Mouse (Mus musculus): ENCODE measurements around the gene P3h2.

P3h2 gene

DNA sequence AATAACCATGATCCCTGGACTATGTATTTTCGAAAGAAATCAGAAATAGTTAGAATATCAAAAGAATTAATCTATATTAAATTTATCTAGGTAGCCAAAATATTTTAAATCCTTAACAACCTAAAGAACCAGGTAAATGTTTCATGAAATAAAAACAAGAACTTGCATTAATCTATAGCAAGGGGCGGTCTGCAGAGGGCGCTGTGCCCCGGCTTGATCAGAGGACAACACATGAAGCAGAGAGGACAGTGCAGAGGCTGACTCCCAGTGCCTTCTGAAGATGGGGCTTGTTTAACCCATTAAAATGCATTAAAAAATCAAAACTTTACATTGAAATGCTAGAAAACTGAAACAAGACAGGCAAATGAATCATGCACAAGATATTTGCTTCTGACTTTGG lies 121.9 kb downstream of the P3h2 start:
- in situ Hi-C loops (cut with MboI, MseI) = loop anchor here (5.0 kb wide), 1 partner anchor 554 kb away; no protein-coding TSS in a partner anchor

DNA sequence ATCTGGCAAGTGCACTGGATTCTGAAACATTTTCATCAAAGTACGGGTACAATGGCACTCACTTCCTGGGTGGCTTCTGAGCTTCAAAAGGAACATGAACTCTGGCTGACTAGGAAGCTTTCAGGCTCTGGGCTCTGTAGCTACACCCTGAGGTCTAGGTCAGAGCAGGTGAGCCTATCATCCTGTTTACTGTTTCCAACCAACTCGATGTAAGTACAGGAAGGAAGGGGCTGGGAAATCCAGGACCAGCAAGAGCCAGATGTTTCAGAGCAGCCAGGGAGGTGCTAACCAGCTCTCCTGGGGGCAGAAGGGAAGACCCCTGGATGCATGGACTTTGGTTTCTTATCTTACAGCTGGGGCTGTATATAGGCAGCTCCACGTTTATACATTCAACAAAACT lies 126.5 kb downstream of the P3h2 start:
- in situ Hi-C loops (cut with MboI, MseI) = no loop called here

DNA sequence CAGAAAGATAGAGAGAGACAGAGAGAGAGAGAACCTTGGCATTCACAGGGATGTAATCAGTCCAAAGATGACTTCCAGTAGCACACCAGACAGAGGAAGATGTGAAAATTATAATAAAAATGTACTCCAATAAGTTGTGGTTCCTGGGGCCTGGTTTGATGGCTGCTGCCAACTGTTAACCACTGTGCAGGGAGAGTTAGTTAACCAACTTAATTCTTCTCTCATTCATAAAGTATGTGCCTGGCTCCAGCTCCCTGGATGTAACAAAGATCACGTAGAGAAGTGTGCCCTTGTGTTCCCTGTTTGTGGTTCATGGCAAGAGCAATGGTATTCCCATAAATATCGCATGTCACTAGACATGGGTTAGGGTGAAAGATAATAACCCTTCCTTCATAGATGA lies 128.4 kb downstream of the P3h2 start:
- in situ Hi-C loops (cut with MboI, MseI) = no loop called here

DNA sequence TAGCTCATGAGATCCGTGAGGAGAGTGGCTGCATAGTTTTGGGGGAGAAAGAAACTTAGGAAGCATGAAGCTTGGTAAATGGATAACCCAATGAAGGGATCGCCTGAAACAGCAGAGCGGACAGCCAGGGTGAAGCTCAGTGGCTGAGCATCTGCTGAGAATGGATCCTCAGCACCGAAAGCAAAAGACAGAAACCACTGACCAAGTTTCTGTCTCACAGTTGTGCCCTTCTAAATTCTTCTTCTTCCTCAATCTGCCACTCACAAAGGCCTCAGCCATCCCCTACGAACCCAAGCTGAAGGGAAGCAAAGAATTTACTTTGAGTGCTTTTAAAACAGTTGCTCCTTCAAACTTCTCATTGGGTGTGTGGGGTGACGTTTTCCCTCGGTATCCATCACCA lies 134.3 kb downstream of the P3h2 start:
- in situ Hi-C loops (cut with MboI, MseI) = loop anchor here (25.0 kb wide), 1 partner anchor 1166 kb away; no protein-coding TSS in a partner anchor

DNA sequence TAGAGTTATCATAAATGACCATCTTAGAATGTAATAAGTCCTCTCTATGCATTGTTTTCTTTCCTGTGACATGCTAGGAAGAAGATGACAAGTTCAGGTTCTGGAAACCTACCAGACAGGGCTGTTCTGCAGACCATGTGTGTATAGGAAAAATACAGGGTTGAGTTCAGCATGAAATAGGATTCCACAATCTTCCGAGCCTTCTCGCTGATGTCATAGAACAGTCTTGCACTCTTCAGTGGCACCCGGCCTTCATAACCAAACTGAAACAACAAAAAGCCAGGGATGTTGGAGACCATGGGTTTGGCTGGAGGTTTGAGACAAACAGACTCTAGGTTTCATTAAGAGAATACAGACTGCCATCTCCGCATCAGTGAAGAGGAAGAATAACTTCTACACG lies 134.9 kb downstream of the P3h2 start:
- in situ Hi-C loops (cut with MboI, MseI) = loop anchor here (25.0 kb wide), 1 partner anchor 1167 kb away; no protein-coding TSS in a partner anchor

DNA sequence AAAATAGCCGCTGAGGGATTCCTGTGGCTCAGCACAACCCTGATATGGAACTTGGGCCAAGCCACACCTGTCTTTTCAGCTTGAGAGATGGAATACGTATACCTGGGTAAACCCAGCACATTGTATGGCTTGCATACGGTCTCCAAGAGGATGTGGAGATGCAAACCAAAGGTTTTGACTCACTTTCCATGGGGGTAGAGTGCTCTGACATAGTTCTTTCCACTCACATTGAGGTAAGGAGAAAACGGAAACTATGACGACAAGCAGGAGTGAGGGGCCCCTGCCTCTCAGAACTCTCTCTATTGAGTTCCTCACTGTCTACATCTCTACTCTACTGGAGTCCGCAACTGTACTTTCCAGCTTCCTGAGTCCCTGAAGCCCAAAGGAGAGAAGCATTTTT lies 135.4 kb downstream of the P3h2 start:
- in situ Hi-C loops (cut with MboI, MseI) = loop anchor here (25.0 kb wide), 1 partner anchor 1167 kb away; no protein-coding TSS in a partner anchor

DNA sequence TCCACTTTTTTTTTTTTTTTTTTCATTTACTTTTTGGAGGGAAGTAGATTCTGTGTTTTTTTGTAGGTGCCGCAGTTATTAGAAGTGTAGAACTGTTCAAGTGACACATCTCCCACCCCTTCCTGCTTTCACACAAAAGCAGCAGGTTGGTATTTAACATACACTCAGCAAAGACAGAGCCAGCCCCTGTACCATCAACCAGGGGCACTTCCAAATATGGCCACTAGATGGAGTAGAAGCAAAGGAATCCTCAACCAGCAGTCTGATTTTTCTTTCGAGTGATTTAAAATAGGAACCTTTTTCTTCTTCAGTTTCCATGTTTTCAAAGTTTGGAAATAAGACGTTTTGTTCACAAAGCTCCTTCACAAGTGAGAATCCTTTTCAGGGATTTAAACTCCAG lies 138.3 kb downstream of the P3h2 start:
- in situ Hi-C loops (cut with MboI, MseI) = loop anchor here (5.0 to 25.0 kb wide), 3 partner anchors 235 to 1490 kb away; no protein-coding TSS in a partner anchor

DNA sequence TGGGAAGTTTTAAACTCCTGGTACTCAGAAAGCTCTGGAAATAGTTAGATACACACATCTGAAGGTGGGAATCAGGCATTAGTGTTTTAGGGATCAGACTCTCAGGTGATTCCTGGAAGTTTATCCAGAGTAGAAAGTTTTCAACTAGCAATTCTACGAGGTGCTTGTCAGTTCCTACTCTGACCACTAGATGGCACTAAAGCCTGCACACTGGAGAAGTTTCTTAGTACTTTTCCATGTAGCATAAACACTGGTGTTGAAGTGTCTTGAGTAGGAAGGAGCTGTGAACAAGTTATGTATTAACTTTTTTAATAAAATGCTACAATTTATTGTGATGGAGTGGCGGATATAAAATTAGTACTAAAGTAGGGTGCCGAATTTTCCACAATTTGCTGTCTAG lies 141.7 kb downstream of the P3h2 start:
- in situ Hi-C loops (cut with MboI, MseI) = loop anchor here (25.0 kb wide), 1 partner anchor 1173 kb away; no protein-coding TSS in a partner anchor

DNA sequence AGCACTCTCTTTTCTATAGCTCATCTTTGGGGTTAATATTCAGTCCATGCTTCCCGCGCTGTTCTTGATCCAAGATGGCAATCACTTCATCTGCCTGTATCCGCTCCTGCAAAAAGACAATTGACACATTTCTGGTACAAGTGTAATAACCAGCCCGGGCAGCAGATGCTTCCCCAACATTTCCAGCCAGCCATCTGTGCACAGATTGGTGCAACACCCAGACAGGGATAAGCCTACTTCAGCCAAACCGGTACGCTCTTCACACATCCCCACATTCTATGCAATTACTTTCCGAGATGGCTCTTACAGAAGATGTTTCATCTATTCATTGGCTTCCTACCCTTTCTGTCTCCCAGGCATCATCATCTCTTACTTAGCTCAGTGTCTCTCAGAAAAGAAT lies 145.2 kb downstream of the P3h2 start:
- in situ Hi-C loops (cut with MboI, MseI) = loop anchor here (25.0 kb wide), 1 partner anchor 1177 kb away; no protein-coding TSS in a partner anchor

DNA sequence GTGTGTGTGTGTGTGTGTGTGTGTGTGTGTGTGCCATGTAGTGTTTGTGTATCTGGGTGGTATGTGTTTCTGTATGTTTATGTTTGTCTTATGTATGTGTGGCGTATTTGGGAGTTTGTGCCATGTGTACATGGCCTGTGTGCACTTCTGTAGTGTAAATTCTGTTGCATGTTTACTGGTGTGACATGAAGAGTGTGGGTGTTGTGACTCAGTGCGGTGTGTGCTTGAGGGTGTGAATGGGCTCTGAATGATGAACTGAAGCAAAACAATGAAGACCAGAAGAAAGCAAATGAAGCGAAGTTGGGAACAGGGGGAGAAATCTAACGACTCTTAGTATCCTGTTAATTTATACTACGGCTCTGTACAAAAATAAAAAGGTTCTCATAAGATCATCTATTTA lies 145.7 kb downstream of the P3h2 start:
- in situ Hi-C loops (cut with MboI, MseI) = loop anchor here (25.0 kb wide), 1 partner anchor 1177 kb away; no protein-coding TSS in a partner anchor

DNA sequence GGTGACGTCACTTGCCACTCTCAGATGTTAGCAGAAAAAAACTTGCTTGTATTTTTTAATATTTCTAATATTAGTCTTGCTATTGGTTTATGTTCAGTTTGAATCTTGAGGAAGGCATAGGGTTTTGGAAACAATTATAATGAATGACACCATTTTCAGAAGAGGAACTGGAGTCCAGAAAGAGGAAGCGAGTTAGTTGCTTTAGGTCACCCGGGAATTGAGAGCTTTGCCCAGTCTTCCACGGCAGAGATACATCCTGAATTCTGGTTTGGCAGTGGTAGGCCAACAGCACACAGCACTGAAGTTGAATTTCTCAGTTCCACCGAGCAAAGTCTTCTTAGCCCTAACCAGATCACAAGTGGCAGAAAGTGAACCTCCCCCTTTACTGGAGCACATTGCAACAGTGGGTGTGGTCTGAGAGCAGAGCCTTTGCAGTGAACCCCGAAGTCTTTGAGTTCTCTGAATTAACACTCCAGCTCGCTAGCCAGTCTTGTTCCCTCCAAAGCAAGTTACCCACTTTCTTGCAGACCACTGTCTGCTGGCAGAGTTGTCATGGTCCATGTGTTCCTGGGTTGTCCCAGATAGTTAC lies 146.8 kb downstream of the P3h2 start:
- in situ Hi-C loops (cut with MboI, MseI) = loop anchor here (25.0 kb wide), 1 partner anchor 1179 kb away; no protein-coding TSS in a partner anchor

DNA sequence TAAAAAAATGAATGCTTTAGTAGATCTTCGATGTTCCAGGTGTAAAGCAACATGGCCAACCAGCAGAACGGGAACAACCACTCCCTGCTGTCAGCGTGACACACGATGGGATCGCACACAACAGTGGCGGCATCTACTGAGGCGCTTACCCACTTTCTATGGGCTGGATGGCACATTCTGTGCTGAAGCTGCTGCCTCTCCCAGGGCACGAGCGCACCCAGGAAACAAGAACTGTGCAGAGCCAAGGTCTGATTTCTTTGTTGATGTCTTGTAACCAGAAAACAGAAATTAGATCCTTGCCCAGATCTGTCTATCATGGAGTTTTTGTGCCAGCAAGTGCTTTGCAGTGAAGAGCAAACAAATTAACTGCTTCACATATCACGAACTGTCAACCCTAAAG lies 147.4 kb downstream of the P3h2 start:
- in situ Hi-C loops (cut with MboI, MseI) = loop anchor here (25.0 kb wide), 1 partner anchor 1179 kb away; no protein-coding TSS in a partner anchor

DNA sequence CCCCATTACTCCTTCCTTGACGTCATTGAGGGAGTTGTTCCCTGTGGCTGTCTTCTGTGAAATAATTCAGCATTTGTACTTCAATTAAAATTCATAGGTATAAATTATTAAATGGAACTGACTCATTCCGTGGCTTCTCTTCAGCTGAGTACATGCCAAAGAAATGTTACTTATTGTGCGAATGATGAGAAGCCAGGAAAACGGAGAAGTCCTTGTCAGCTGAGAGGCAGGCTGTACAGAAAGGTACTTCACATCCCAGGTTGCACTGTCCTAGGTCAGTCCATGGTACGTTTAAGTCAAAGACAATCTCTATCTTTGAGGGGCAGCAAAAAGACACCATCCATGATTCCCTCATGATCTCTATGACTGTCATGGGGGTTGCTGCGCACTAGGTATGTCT lies 148.8 kb downstream of the P3h2 start:
- in situ Hi-C loops (cut with MboI, MseI) = loop anchor here (25.0 kb wide), 1 partner anchor 1180 kb away; no protein-coding TSS in a partner anchor

DNA sequence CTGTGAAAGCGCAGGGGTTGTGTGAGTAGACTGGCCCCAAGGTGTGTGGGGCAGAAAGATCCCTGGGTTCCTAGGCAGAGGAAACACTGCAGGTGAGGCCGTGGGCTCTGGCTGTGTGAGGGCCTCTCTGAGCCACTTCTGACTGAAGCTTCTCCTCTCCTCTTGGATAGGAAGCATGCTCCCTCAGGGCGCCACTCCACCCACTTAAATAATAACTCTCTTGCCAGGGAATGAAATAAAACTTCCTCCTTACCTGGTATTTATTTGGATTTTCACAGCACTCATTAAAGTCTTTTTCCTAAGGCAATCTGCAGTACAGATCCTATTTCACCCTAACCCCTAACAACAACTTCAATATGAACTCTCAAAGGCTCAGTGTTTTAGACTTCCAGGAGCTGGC lies 151.0 kb downstream of the P3h2 start:
- in situ Hi-C loops (cut with MboI, MseI) = loop anchor here (25.0 kb wide), 1 partner anchor 1183 kb away; no protein-coding TSS in a partner anchor

DNA sequence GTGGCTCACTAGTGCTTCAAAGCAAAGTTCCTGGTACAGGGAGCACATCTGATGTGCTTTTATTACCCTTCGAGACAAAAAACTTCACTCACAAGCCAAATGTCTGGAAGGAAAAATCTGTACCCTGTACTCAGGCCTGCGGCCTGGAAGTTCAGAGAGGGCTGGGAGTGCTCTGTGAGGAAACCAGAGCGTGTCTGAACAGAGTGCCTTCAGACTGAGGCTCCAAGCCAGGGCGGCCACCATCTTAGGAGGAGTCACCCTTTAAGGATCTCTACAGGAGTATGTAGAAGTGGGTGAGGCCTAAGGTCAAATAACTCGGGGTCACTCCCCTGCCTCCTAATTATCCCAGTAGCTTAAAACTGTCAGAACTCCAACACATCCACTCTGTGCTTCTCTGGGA lies 152.2 kb downstream of the P3h2 start:
- in situ Hi-C loops (cut with MboI, MseI) = loop anchor here (25.0 kb wide), 1 partner anchor 1184 kb away; no protein-coding TSS in a partner anchor

DNA sequence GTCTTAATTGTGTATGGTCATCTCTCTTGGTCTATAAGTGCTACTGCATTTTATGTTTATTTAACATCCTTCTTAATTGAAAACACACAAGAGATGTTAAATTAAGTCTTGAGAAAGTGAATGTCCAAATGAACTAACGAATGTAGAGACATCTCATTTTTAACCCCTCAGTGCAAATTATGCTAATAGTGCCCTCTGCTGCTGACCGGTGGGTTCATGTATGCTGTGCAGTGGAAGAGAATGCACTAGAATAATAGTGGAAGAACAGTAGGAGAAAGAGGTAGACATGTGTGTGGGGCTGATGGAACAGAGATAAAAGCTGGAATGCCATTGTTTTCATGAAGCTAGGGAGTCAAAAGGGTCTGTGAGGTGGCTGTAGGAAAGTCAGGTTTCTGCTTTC lies 153.6 kb downstream of the P3h2 start:
- in situ Hi-C loops (cut with MboI, MseI) = loop anchor here (25.0 kb wide), 1 partner anchor 1185 kb away; no protein-coding TSS in a partner anchor

DNA sequence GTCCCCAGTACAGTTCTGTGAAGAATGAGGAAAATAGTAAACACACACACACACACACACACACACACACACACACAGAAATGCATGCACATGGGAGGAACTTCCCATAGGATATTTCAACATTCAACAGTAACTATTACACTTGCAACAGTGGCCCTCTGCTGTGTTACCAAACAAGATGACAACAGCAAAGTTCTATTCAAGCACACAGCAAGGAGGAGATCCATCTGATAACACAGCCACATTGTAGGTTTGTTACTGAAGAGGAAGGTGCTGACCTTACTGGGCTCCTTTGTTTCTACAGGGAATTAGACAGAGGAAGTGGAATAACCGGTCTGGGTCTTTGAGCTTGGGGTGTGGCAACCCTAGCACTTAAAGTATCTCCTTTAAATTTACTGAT lies 157.5 kb downstream of the P3h2 start:
- in situ Hi-C loops (cut with MboI, MseI) = no loop called here

DNA sequence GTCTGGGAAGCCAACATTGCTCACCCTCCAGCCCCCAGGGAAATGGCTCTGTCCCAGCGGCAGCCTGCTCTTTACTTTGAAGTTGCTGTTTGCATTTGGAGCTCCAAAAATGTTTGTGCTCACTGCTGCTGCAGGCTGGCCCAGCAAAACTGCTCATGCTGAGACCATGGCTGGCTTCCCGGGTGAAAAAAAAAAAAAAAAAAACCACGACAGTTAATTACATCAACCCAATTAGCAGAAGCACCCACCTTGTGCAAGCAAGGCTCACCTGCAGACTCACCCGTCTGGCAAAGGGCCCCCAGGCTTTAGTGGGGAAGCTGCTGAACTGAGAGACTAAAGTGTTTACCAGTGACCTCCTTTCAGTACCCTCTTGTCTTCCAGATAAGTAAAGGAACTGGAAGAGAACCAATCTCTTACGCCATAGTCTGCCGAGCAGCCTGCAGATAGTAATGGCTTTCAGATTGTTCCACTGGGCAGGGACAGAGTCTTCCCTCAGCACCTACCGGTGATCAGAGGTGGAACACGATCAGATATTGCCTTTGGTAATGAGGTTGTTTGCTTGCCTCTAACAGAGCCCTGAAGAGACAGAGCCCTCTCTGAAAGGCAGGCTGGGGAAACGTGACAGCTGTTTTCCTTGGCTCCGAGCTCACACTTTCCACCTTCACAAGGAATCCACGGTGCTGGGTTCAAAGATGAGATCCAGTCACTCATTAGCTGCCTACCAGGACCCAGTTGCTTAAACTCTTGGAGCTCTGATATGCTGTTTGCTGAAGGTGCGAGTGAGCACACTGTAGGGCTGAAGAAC lies 160.2 kb downstream of the P3h2 start:
- in situ Hi-C loops (cut with MboI, MseI) = no loop called here

DNA sequence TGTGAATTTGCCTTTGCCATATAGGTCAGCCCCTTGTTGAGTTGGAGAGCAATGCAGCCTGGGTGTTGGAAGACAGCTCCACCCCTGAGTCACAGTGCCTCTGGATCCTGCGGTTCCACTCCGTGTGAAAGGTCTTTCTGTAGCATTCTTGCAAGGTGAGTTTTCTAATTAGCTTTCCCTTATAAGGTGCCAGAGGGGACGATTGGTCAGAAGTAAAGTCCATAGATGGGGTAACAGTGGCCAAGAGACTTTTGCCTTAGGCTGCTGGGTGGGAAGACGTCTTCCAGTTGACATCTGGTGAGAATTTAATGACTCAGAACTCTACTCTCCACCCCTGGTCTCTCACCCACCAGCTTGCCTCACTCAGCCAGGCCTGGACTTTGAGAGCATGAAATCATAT lies 163.3 kb downstream of the P3h2 start:
- in situ Hi-C loops (cut with MboI, MseI) = no loop called here

DNA sequence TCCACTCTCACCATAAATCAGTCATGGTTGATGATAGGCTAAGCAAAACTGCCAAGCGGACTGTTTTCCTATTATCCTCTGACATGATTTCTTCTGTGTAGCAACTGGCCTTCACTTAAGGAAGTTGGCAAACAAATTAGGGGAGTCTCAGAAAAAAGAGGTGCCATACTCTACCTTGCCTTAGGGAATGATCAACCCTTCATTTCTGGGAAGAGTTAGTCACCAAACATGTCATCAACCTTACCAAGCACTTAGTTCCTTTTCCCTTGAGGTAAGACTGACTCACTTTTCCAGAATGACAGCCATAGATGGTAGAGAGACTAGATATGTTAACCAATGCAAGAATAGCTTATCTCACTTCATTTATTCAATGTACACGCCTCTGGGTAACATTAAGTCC lies 171.4 kb downstream of the P3h2 start:
- in situ Hi-C loops (cut with MboI, MseI) = no loop called here

DNA sequence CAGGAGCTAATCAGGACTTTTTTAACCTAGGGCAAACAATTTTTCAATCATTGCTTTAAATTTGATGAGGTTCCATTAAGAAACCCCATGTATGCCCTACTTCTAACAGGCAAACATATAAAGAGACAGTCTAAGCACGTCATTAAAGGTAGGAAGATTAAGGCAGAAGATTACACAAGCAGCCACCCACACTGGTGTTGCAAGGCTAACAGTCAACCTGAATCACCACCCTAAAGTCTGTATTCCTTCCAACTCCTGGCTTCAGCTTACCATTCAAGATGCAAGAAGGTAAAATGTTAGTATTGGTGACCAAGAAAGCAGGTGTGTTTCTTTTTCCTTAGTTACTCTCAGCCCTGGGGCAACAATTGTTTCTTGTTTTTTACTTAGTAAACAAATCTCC lies 193.4 kb downstream of the P3h2 start:
- in situ Hi-C loops (cut with MboI, MseI) = no loop called here
